10 mouse cellular contexts compared by ENCODE assay signal in genomic region chr6:31190628-31191373, GRCm38 (mm10).
A peak's percentile ranks its signal among the peaks of the same experiment; 100 is the strongest.
DNase-seq lines count a peak whose midpoint lies in the region; ATAC-seq lines count a peak whose summit lies in the region.
"Had no signal": no experiment of that assay in that cellular context is flagged by ENCODE, and none has a peak within 500 bp of the region (broad histone marks: within the 10 kb centered on the region; RNA-seq: fewer than 3 reads in every experiment).

No protein-coding gene starts in this region.

- intact Hi-C loops in gastrocnemius, postnatal 14 days (cut with DNase I; ENCODE audit: low total_unique reads) = loop anchor here (10.0 kb wide), 2 partner anchors 204 to 264 kb away; partner anchors contain the start of gene Mkln1

- WGBS in hindbrain, embryonic 11.5 days = 57% methylated on average over 5 of the region's 5 CpGs
- 53% methylated on average over 5 of the region's 5 CpGs for WGBS in hindbrain, embryonic 12.5 days
- WGBS in lung, embryonic 16.5 days = 35% methylated on average over 5 of the region's 5 CpGs

- H3K4me2 ChIP-seq in hindbrain, embryonic 11.5 days (replicated peaks; ENCODE audit: low read depth, low read length) = no peak overlapping the region
- H3K4me2 ChIP-seq in hindbrain, embryonic 12.5 days (replicated peaks) = no peak overlapping the region
- no peak overlapping the region for H3K4me2 ChIP-seq in lung, embryonic 16.5 days (ENCODE audit: low read depth, low read length)
- H3K4me2 ChIP-seq: liver, embryonic 15.5 days had no signal

- no peak overlapping the region for H3K4me3 ChIP-seq in hindbrain, embryonic 11.5 days (ENCODE audit: low read depth, low read length)
- no peak overlapping the region for H3K4me3 ChIP-seq in hindbrain, embryonic 12.5 days
- no peak overlapping the region for H3K4me3 ChIP-seq in lung, embryonic 16.5 days (ENCODE audit: low read length)
- H3K4me3 ChIP-seq: liver, embryonic 15.5 days had no signal

- no peaks in the 10 kb centered on the region for H3K27me3 ChIP-seq in hindbrain, embryonic 11.5 days (ENCODE audit: control insufficient read depth, insufficient read depth, low read length)
- no peaks in the 10 kb centered on the region for H3K27me3 ChIP-seq in hindbrain, embryonic 12.5 days
- H3K27me3 ChIP-seq in lung, embryonic 16.5 days (ENCODE audit: control insufficient read depth, insufficient read depth, low read depth, low read length) = no peaks in the 10 kb centered on the region
- H3K27me3 ChIP-seq: liver, embryonic 15.5 days had no signal

- ATAC-seq in hindbrain, embryonic 11.5 days (ENCODE audit: low FRiP score) = no peak
- no peak for ATAC-seq in hindbrain, embryonic 12.5 days (ENCODE audit: low FRiP score)
- ATAC-seq in lung, embryonic 16.5 days (ENCODE audit: low read depth) = peak; percentile 54; the same call in 1 of the 2 replicates

- no peak overlapping the region for H3K9ac ChIP-seq in hindbrain, embryonic 11.5 days (ENCODE audit: low read depth, low read length)
- no peak overlapping the region for H3K9ac ChIP-seq in hindbrain, embryonic 12.5 days
- H3K9ac ChIP-seq in lung, embryonic 16.5 days (ENCODE audit: low read length) = no peak overlapping the region
- H3K9ac ChIP-seq: liver, embryonic 15.5 days had no signal

- H3K27ac ChIP-seq in hindbrain, embryonic 11.5 days (ENCODE audit: low read depth, low read length) = no peak overlapping the region
- no peak overlapping the region for H3K27ac ChIP-seq in hindbrain, embryonic 12.5 days
- no peak overlapping the region; the same call in 1 of the 2 replicates for H3K27ac ChIP-seq in lung, embryonic 16.5 days (ENCODE audit: low read length)
- H3K27ac ChIP-seq: liver, embryonic 15.5 days had no signal

- H3K9me3 ChIP-seq in hindbrain, embryonic 11.5 days (ENCODE audit: control insufficient read depth, low read length) = no peaks in the 10 kb centered on the region
- H3K9me3 ChIP-seq in hindbrain, embryonic 12.5 days (replicated peaks) = no peaks in the 10 kb centered on the region
- no peaks in the 10 kb centered on the region for H3K9me3 ChIP-seq in lung, embryonic 16.5 days (ENCODE audit: control insufficient read depth, low read length)
- H3K9me3 ChIP-seq: liver, embryonic 15.5 days had no signal

- no peaks in the 10 kb centered on the region for H3K36me3 ChIP-seq in hindbrain, embryonic 11.5 days (ENCODE audit: control insufficient read depth, insufficient read depth, low read length)
- no peaks in the 10 kb centered on the region for H3K36me3 ChIP-seq in hindbrain, embryonic 12.5 days
- H3K36me3 ChIP-seq in lung, embryonic 16.5 days (ENCODE audit: control insufficient read depth, insufficient read depth, low read length) = no peaks in the 10 kb centered on the region
- H3K36me3 ChIP-seq: liver, embryonic 15.5 days had no signal

- no peaks in the 10 kb centered on the region for H3K4me1 ChIP-seq in hindbrain, embryonic 11.5 days (replicated peaks; ENCODE audit: control insufficient read depth, insufficient read depth, low read length)
- no peaks in the 10 kb centered on the region for H3K4me1 ChIP-seq in hindbrain, embryonic 12.5 days
- no peaks in the 10 kb centered on the region; the same call in 1 of the 2 replicates for H3K4me1 ChIP-seq in lung, embryonic 16.5 days (replicated peaks; ENCODE audit: control insufficient read depth, insufficient read depth, low read length)

- peak; percentile 56 for DNase-seq in hindbrain, embryonic 11.5 days (ENCODE audit: low spot score)
- peak; percentile 67 for DNase-seq in 416B (ENCODE audit: low read depth)
- peak; percentile 73 for DNase-seq in NIH3T3 (ENCODE audit: low read depth)
- DNase-seq in adrenal gland, postnatal 10 days = no peak
- DNase-seq in layer of hippocampus, postnatal 14 days (ENCODE audit: low spot score in 2 of 2) = no peak
- no peak for DNase-seq in gastrocnemius, postnatal 14 days
- DNase-seq: adrenal gland, postnatal 25 days had no signal

Comparison
In these comparisons a context has a peak if more than half of its experiments do, and no peak if none do; other contexts are left out.
1. DNase-seq: peak in hindbrain, embryonic 11.5 days (single experiment), 416B (single experiment) and NIH3T3 (single experiment); none in adrenal gland, postnatal 10 days (single experiment), layer of hippocampus, postnatal 14 days (0 of 2) and gastrocnemius, postnatal 14 days (single experiment).